Mouse (Mus musculus) spleen, adult 2 months (tissue): Measurements from ENCODE around the gene Plcl1.

Source experiments
- CTCF ChIP-seq: fragments of 200-500 bp; IDR thresholded peaks from 2 replicates; pipeline ENCODE4 v1.5.1; 2011; ENCODE audit warnings: mild to moderate bottlenecking, inconsistent platforms; ENCODE audit not compliant: insufficient read depth, insufficient read length, insufficient replicate concordance; ENCODE audit errors: extremely low read depth
- POLR2A ChIP-seq: fragments of 200-500 bp; IDR thresholded peaks from 2 replicates; pipeline ENCODE4 v1.6.1; 2011; ENCODE audit warnings: low read depth, low read length, inconsistent platforms

DNA sequence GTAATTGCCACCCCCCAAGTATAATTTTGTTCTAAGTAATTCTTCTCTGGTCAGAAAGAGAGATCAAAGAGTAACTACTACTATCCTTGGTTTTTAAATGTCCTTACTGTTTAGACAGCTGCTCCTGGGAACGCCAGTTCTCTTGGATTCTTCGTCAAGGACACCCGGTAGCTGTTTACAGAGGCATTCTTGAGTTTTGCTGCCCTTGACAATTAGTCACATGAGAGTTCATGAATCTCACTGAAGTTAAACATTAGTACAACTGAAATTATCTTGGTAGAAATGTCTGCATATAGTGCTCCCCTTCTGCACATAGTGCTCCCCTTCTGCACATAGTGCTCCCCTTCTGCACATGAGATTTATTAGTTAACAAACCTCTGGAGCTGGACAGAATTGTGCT is 327.2 kb downstream of the Plcl1 start:
- TF ChIP-seq CTCF: no peak
- TF ChIP-seq POLR2A: no peak
